Mouse (Mus musculus): ENCODE measurements at regions not wholly inside any gene's neighbourhood (a gene's known extent, or its start where the extent isn't known, plus 50 kb on each side); places are given as distances from the start of the nearest gene placed in this dataset.
"Not testable (repeated sequence)": the region's sequence is repeated elsewhere in the genome, so short reads cannot be mapped to it uniquely, and the experiment has no call there.

GRCm38 (mm10) chr5:100309807-100310165 lies 106.2 kb downstream of the Sec31a start:
- in situ Hi-C loops (cut with MboI; ENCODE audit: low sequenced_read_pairs), result no loop called here

GRCm38 (mm10) chr5:100309071-100309806 lies 106.8 kb downstream of the Sec31a start:
- in situ Hi-C loops (cut with MboI; ENCODE audit: low sequenced_read_pairs), result no loop called here

- in situ Hi-C loops (cut with MboI; ENCODE audit: low sequenced_read_pairs), result no loop called here
Observed at GRCm38 (mm10) chr5:100304403-100304802, 111.6 kb downstream of the Sec31a start.

GRCm38 (mm10) chr5:100302068-100302775 lies 113.8 kb downstream of the Sec31a start:
- in situ Hi-C loops (cut with MboI; ENCODE audit: low sequenced_read_pairs), result no loop called here

GRCm38 (mm10) chr5:100299141-100299540 lies 116.9 kb downstream of the Sec31a start:
- in situ Hi-C loops (cut with MboI; ENCODE audit: low sequenced_read_pairs), result no loop called here

- in situ Hi-C loops (cut with MboI; ENCODE audit: low sequenced_read_pairs), result no loop called here
Observed at GRCm38 (mm10) chr5:100294189-100294588, 121.8 kb downstream of the Sec31a start.

GRCm38 (mm10) chr5:100280215-100280614 lies 120.6 kb upstream of the Tmem150c start:
- in situ Hi-C loops (cut with MboI; ENCODE audit: low sequenced_read_pairs), result no loop called here

GRCm38 (mm10) chr5:100279474-100279873 lies 119.9 kb upstream of the Tmem150c start:
- in situ Hi-C loops (cut with MboI; ENCODE audit: low sequenced_read_pairs), result no loop called here

- in situ Hi-C loops (cut with MboI; ENCODE audit: low sequenced_read_pairs), result no loop called here
Observed at GRCm38 (mm10) chr5:100274674-100275073, 115.1 kb upstream of the Tmem150c start.

- in situ Hi-C loops (cut with MboI; ENCODE audit: low sequenced_read_pairs), result not testable (repeated sequence)
Observed at GRCm38 (mm10) chr5:100271975-100272374, 112.4 kb upstream of the Tmem150c start.

GRCm38 (mm10) chr5:100270841-100271686 lies 111.5 kb upstream of the Tmem150c start:
- in situ Hi-C loops (cut with MboI; ENCODE audit: low sequenced_read_pairs), result no loop called here

GRCm38 (mm10) chr5:100268111-100268878 lies 108.7 kb upstream of the Tmem150c start:
- in situ Hi-C loops (cut with MboI; ENCODE audit: low sequenced_read_pairs), result no loop called here

GRCm38 (mm10) chr5:100266671-100267510 lies 107.3 kb upstream of the Tmem150c start:
- in situ Hi-C loops (cut with MboI; ENCODE audit: low sequenced_read_pairs), result no loop called here

GRCm38 (mm10) chr5:100259803-100260693 lies 100.4 kb upstream of the Tmem150c start:
- in situ Hi-C loops (cut with MboI; ENCODE audit: low sequenced_read_pairs), result no loop called here

- in situ Hi-C loops (cut with MboI; ENCODE audit: low sequenced_read_pairs), result no loop called here
Observed at GRCm38 (mm10) chr5:100258952-100259710, 99.5 kb upstream of the Tmem150c start.

- in situ Hi-C loops (cut with MboI; ENCODE audit: low sequenced_read_pairs), result no loop called here
Observed at GRCm38 (mm10) chr5:100255276-100255675, 95.7 kb upstream of the Tmem150c start.

GRCm38 (mm10) chr5:100252036-100252435 lies 92.4 kb upstream of the Tmem150c start:
- in situ Hi-C loops (cut with MboI; ENCODE audit: low sequenced_read_pairs), result no loop called here

GRCm38 (mm10) chr5:100249757-100250156 lies 90.1 kb upstream of the Tmem150c start:
- in situ Hi-C loops (cut with MboI; ENCODE audit: low sequenced_read_pairs), result loop anchor here (10.0 kb wide), 1 partner anchor 175 kb away; no protein-coding TSS in a partner anchor

Data from CH12F3 (cell line).